Mouse (Mus musculus): ENCODE data around the gene Stmn3. TPM values are rescaled to one million over a fixed set of nuclear protein-coding genes. Genes with fewer than 3 reads are reported as not detected.

The Stmn3 gene
- polyA plus RNA-seq (2012; rRNA removed) = not detected in 2 replicates

- no peak within 1 kb of the TSS for H3K27ac ChIP-seq (ENCODE audit: control insufficient read depth, insufficient read depth, low read depth, low read length)
Measured at GRCm38 (mm10) chr2:181314080-181314810, at the start of gene Stmn3. Gene Stmn3, minus strand, starts transcription at chr2:181314500.

DNA sequence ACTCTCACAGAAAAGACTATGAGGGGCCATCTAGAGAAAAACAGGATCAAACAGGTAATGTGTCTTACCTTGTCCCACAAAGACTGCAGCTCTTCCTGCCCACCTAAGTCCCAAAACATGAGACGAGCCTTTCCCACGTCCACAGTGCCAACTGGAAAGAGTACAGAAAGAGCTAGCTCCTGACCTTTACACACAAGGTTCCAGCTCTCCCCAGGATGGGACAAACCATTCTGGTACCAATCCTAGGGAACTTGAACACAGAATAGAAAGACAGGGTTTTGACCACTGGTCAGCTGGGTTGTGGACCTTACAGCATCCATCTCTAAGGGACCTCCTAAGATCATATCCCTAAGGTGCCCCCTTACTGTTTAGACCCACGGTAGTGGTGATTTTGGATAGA lies 49.6 kb upstream of the Stmn3 start:
- peak overlapping the region; percentile 88 for H3K4me3 ChIP-seq (ENCODE audit: control insufficient read depth, low read depth, low read length)
- H3K36me3 ChIP-seq (ENCODE audit: control insufficient read depth, insufficient read depth, low read length) = peaks cover 6% of the 10 kb centered on the region
- H3K27ac ChIP-seq (ENCODE audit: control insufficient read depth, insufficient read depth, low read depth, low read length) = no peak overlapping the region
- TF ChIP-seq POLR2A (IDR thresholded peaks at IDR 0.05; ENCODE audit: control insufficient read depth, low read depth, low read length) (no peak), CTCF (IDR thresholded peaks at IDR 0.05; ENCODE audit: control insufficient read depth, insufficient read depth, insufficient replicate concordance, low read depth, low read length) (no peak)
- H3K4me1 ChIP-seq (ENCODE audit: control insufficient read depth, insufficient read depth, low read length) = peaks cover 6% of the 10 kb centered on the region
- no peaks in the 10 kb centered on the region for H3K27me3 ChIP-seq (ENCODE audit: control insufficient read depth, insufficient read depth, low read length)

More at GRCm38 (mm10) chr2:181314080-181314810, at the start of gene Stmn3:
- Histone ChIP-seq H3K36me3 (ENCODE audit: control insufficient read depth, insufficient read depth, low read length) (no peaks in the 10 kb centered on the region), H3K27me3 (ENCODE audit: control insufficient read depth, insufficient read depth, low read length) (no peaks in the 10 kb centered on the region), H3K4me1 (ENCODE audit: control insufficient read depth, insufficient read depth, low read length) (peaks cover 11% of the 10 kb centered on the region), H3K4me3 (ENCODE audit: control insufficient read depth, low read depth, low read length) (peak within 1 kb of the TSS; percentile 28)
- TF ChIP-seq POLR2A (IDR thresholded peaks at IDR 0.05; ENCODE audit: control insufficient read depth, low read depth, low read length) = no peak
- no peak for TF ChIP-seq CTCF (IDR thresholded peaks at IDR 0.05; ENCODE audit: control insufficient read depth, insufficient read depth, insufficient replicate concordance, low read depth, low read length)

GRCm38 (mm10) chr2:181356780-181357179 lies 42.5 kb upstream of the Stmn3 start:
- Histone ChIP-seq H3K4me1 (ENCODE audit: control insufficient read depth, insufficient read depth, low read length) (no peaks in the 10 kb centered on the region), H3K27ac (ENCODE audit: control insufficient read depth, insufficient read depth, low read depth, low read length) (no peak overlapping the region), H3K36me3 (ENCODE audit: control insufficient read depth, insufficient read depth, low read length) (peaks cover 7% of the 10 kb centered on the region)

GRCm38 (mm10) chr2:181342766-181343165 lies 28.5 kb upstream of the Stmn3 start:
- no peak overlapping the region for H3K4me3 ChIP-seq (ENCODE audit: control insufficient read depth, low read depth, low read length)
- no peak overlapping the region for H3K27ac ChIP-seq (ENCODE audit: control insufficient read depth, insufficient read depth, low read depth, low read length)
- no peaks in the 10 kb centered on the region for H3K27me3 ChIP-seq (ENCODE audit: control insufficient read depth, insufficient read depth, low read length)
- H3K4me1 ChIP-seq (ENCODE audit: control insufficient read depth, insufficient read depth, low read length) = no peaks in the 10 kb centered on the region
- TF ChIP-seq CTCF (IDR thresholded peaks at IDR 0.05; ENCODE audit: control insufficient read depth, insufficient read depth, insufficient replicate concordance, low read depth, low read length) (no peak), POLR2A (IDR thresholded peaks at IDR 0.05; ENCODE audit: control insufficient read depth, low read depth, low read length) (no peak)
- peaks cover 6% of the 10 kb centered on the region; the same call in 1 of the 2 replicates for H3K36me3 ChIP-seq (ENCODE audit: control insufficient read depth, insufficient read depth, low read length)

More at GRCm38 (mm10) chr2:181356780-181357179, 42.5 kb upstream of the Stmn3 start:
- TF ChIP-seq CTCF (IDR thresholded peaks at IDR 0.05; ENCODE audit: control insufficient read depth, insufficient read depth, insufficient replicate concordance, low read depth, low read length) (no peak), POLR2A (IDR thresholded peaks at IDR 0.05; ENCODE audit: control insufficient read depth, low read depth, low read length) (no peak)
- Histone ChIP-seq H3K27me3 (ENCODE audit: control insufficient read depth, insufficient read depth, low read length) (no peaks in the 10 kb centered on the region), H3K4me3 (ENCODE audit: control insufficient read depth, low read depth, low read length) (no peak overlapping the region)

DNA sequence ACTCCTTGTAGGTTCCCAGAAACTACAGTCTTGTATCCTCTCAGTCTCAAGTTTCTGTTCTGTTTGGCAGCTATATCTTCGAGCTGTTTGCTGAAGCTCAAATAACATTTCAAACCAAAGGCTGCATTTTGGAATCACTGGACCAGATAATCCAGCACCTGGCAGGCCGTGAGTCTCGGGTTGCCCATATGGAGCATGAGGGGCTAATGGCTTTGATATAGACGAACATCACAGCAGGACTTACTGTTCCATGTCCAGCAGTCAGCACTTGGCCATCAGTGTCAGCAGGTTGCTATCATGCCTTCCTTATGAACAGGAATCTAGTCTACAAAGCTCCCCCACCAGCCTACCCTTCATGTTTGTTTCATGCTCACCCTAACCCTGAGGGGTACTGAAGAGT lies 26.1 kb upstream of the Stmn3 start:
- peaks cover 7% of the 10 kb centered on the region; the same call in 1 of the 2 replicates for H3K36me3 ChIP-seq (ENCODE audit: control insufficient read depth, insufficient read depth, low read length)

DNA sequence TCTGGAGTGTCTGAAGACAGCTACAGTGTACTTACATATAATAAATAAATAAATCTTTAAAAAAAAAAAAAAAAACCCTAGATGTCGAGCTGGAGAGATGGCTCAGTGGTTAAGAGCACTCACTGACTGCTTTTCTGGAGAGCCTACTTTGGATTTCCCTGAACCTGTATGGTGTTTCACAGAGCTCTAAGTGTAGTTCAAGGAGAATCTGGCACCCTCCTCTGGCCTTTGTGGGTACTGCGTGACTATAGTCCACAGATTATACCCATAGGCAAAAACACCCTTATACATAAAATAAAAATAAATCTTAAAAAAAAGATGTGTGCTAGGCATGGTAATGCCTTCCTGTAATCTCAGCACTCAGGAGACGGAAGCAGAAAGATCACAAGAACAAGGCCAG lies 19.7 kb upstream of the Stmn3 start:
- no peak for TF ChIP-seq CTCF (IDR thresholded peaks at IDR 0.05; ENCODE audit: control insufficient read depth, insufficient read depth, insufficient replicate concordance, low read depth, low read length)
- no peak for TF ChIP-seq POLR2A (IDR thresholded peaks at IDR 0.05; ENCODE audit: control insufficient read depth, low read depth, low read length)
- Histone ChIP-seq H3K4me1 (ENCODE audit: control insufficient read depth, insufficient read depth, low read length) (no peaks in the 10 kb centered on the region), H3K27ac (ENCODE audit: control insufficient read depth, insufficient read depth, low read depth, low read length) (no peak overlapping the region), H3K4me3 (ENCODE audit: control insufficient read depth, low read depth, low read length) (no peak overlapping the region), H3K27me3 (ENCODE audit: control insufficient read depth, insufficient read depth, low read length) (no peaks in the 10 kb centered on the region), H3K36me3 (ENCODE audit: control insufficient read depth, insufficient read depth, low read length) (peaks cover 1% of the 10 kb centered on the region)

More for the DNA sequence above, 26.1 kb upstream of the Stmn3 start:
- TF ChIP-seq CTCF (IDR thresholded peaks at IDR 0.05; ENCODE audit: control insufficient read depth, insufficient read depth, insufficient replicate concordance, low read depth, low read length) = no peak
- no peaks in the 10 kb centered on the region for H3K27me3 ChIP-seq (ENCODE audit: control insufficient read depth, insufficient read depth, low read length)
- no peak overlapping the region for H3K4me3 ChIP-seq (ENCODE audit: control insufficient read depth, low read depth, low read length)
- no peak overlapping the region for H3K27ac ChIP-seq (ENCODE audit: control insufficient read depth, insufficient read depth, low read depth, low read length)
- no peaks in the 10 kb centered on the region for H3K4me1 ChIP-seq (ENCODE audit: control insufficient read depth, insufficient read depth, low read length)

- TF ChIP-seq POLR2A (IDR thresholded peaks at IDR 0.05; ENCODE audit: control insufficient read depth, low read depth, low read length) = no peak
- no peak for TF ChIP-seq CTCF (IDR thresholded peaks at IDR 0.05; ENCODE audit: control insufficient read depth, insufficient read depth, insufficient replicate concordance, low read depth, low read length)
- H3K4me1 ChIP-seq (ENCODE audit: control insufficient read depth, insufficient read depth, low read length) = no peaks in the 10 kb centered on the region
- H3K4me3 ChIP-seq (ENCODE audit: control insufficient read depth, low read depth, low read length) = no peak overlapping the region
- no peak overlapping the region for H3K27ac ChIP-seq (ENCODE audit: control insufficient read depth, insufficient read depth, low read depth, low read length)
- H3K27me3 ChIP-seq (ENCODE audit: control insufficient read depth, insufficient read depth, low read length) = no peaks in the 10 kb centered on the region
- peaks cover 1% of the 10 kb centered on the region for H3K36me3 ChIP-seq (ENCODE audit: control insufficient read depth, insufficient read depth, low read length)
Measured at GRCm38 (mm10) chr2:181332542-181332941, 18.2 kb upstream of the Stmn3 start.

Data from testis, adult 2 months (tissue).